Comparison of ENCODE assay signal across 17 mouse cellular contexts in the genomic region with DNA sequence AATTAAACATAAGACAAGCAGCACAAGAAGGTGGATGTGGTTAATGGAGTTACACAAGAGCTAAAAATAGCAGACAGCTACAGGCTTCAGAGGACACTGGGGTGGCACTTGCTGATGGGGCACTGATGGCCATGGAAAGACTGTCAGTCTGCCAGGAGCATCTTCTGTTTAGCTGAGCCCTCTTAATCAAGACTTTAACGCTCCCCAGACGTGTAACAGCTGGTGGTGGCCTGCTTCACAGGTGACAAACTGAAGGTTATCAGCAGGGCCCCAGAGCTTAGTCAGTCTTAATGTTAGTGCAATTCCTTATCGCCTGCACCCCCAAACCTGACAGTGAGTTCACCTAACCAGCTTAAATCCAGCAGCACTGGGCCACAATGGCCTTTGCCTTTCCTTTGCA.
"Had no signal": no experiment of that assay in that cellular context is flagged by ENCODE, and none has a peak within 500 bp of the region (broad histone marks: within the 10 kb centered on the region; RNA-seq: fewer than 3 reads in every experiment).

No protein-coding gene starts in this region.

- DNase-seq: kidney, adult 18-20 months; kidney, postnatal 10 days; kidney, postnatal 4 days; left cerebral cortex, postnatal 4 days; lung, embryonic 14.5 days; lung, postnatal 10 days; right cerebral cortex, postnatal 4 days; thymus, postnatal 36 days had no signal

- H3K4me3 ChIP-seq: intestine, embryonic 15.5 days; layer of hippocampus, adult 2 months; limb, embryonic 13.5 days; liver, embryonic 15.5 days; midbrain, embryonic 12.5 days; myocyte; neural tube, embryonic 12.5 days; stomach, embryonic 15.5 days had no signal

- H3K27ac ChIP-seq: intestine, embryonic 15.5 days; layer of hippocampus, adult 2 months; limb, embryonic 13.5 days; liver, embryonic 15.5 days; macrophage; midbrain, embryonic 12.5 days; neural tube, embryonic 12.5 days; stomach, embryonic 15.5 days had no signal

- ATAC-seq: intestine, embryonic 15.5 days had no signal
